In the genomic region with DNA sequence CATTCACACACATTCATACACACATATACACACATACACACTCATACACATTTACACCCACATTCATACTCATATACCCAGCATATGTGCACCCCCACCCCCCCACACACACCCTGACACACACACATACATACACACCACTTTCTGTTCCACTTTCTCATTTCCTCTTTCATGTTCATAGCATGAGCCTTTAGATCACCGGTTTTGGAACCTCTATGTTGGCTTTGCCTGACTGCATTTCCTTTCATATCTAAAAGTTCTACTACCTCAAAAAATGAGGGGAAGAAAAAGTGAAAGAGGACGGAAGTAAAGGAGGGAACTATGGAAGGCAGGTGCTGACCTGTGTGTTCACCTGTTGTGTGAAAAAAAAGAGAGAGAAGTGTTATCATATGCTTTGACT, we compare ENCODE assay signal across 21 mouse cellular contexts. TPM values are rescaled to one million over a fixed set of nuclear protein-coding genes. Genes with fewer than 3 reads are reported as not detected.
A peak's percentile ranks its signal among the peaks of the same experiment; 100 is the strongest.
DNase-seq lines count a peak whose midpoint lies in the region; TF ChIP-seq lines count a peak whose summit lies in the region.
"Had no signal": no experiment of that assay in that cellular context is flagged by ENCODE, and none has a peak within 500 bp of the region (broad histone marks: within the 10 kb centered on the region; RNA-seq: fewer than 3 reads in every experiment).

No protein-coding gene starts in this region.

- peaks cover 16 to 17% of the 10 kb centered on the region in 2 experiments for H3K36me3 ChIP-seq in CH12.LX (replicated peaks in 1 of 2; ENCODE audit: control insufficient read depth in 1 of 2, insufficient read depth in 1 of 2, low read length in 1 of 2)
- H3K36me3 ChIP-seq in spleen, adult 2 months (ENCODE audit: control insufficient read depth, insufficient read depth, low read length), result peaks cover 14% of the 10 kb centered on the region
- H3K36me3 ChIP-seq: embryonic facial prominence, embryonic 13.5 days; heart, embryonic 12.5 days; kidney, embryonic 15.5 days had no signal

- peak overlapping the region in 2 of 3 experiments; percentile 15 to 56 for H3K4me3 ChIP-seq in CH12.LX (replicated peaks in 1 of 3; ENCODE audit: low read depth in 2 of 3, low read length in 2 of 3, poor library complexity in 1 of 3)
- no peak overlapping the region for H3K4me3 ChIP-seq in spleen, adult 2 months (ENCODE audit: extremely low read depth, insufficient read depth, insufficient read length)
- H3K4me3 ChIP-seq: embryonic facial prominence, embryonic 13.5 days; heart, embryonic 12.5 days; kidney, embryonic 15.5 days; limb, embryonic 15.5 days; neural tube, embryonic 12.5 days had no signal

- peaks cover 13% of the 10 kb centered on the region for H3K79me2 ChIP-seq in CH12.LX (replicated peaks; ENCODE audit: control insufficient read depth, extremely low read depth, insufficient read depth, poor library complexity, severe bottlenecking)

- peak overlapping the region; percentile 99 for H3K27ac ChIP-seq in CH12.LX (ENCODE audit: insufficient read depth, low read depth)
- peak overlapping the region; percentile 57; the same call in 1 of the 2 replicates for H3K27ac ChIP-seq in spleen, adult 2 months (ENCODE audit: insufficient read depth, low read length)
- H3K27ac ChIP-seq: embryonic facial prominence, embryonic 13.5 days; kidney, embryonic 15.5 days; limb, embryonic 15.5 days; macrophage; neural tube, embryonic 12.5 days had no signal

- peak overlapping the region; percentile 98 for H3K4me2 ChIP-seq in CH12.LX (ENCODE audit: insufficient read depth, low read depth, poor library complexity, severe bottlenecking)
- H3K4me2 ChIP-seq: embryonic facial prominence, embryonic 13.5 days; heart, embryonic 12.5 days; kidney, embryonic 15.5 days; limb, embryonic 15.5 days; neural tube, embryonic 12.5 days had no signal

- in situ Hi-C loops in CH12.LX (cut with MboI; ENCODE audit: low pct_ligation_motif_present, low pct_unique_long_range_greater_than_20kb, low sequenced_read_pairs), result no loop called here

- no peak for TF ChIP-seq CTCF in CH12.LX (conservative IDR thresholded peaks at IDR 0.05 in 1 of 2, IDR thresholded peaks at IDR 0.05 in 1 of 2; ENCODE audit: low read depth in 2 of 2, low read length in 2 of 2)
- no peak for TF ChIP-seq CTCF in spleen, adult 2 months (IDR thresholded peaks at IDR 0.05; ENCODE audit: extremely low read depth, insufficient read depth, insufficient read length, insufficient replicate concordance)

- peak overlapping the region; percentile 97 for H3K9ac ChIP-seq in CH12.LX (ENCODE audit: insufficient read depth, low read depth)
- H3K9ac ChIP-seq: embryonic facial prominence, embryonic 13.5 days; heart, embryonic 12.5 days; kidney, embryonic 15.5 days; limb, embryonic 15.5 days; neural tube, embryonic 12.5 days had no signal

- WGBS in spleen, adult 2 months, result 7% methylated on average over 2 of the region's 2 CpGs

- no peak for TF ChIP-seq POLR2A in CH12.LX (IDR thresholded peaks at IDR 0.05; ENCODE audit: low read depth, low read length)
- no peak for TF ChIP-seq POLR2A in spleen, adult 2 months (IDR thresholded peaks at IDR 0.05; ENCODE audit: low read depth, low read length)

- peak; percentile 33 for DNase-seq in thymus, postnatal 0 days (ENCODE audit: low spot score)
- DNase-seq in thymus, postnatal 10 days (ENCODE audit: low spot score in 2 of 2), result no peak
- DNase-seq in CH12.LX (ENCODE audit: extremely low read depth), result peak; percentile 85
- DNase-seq in induced T-regulatory cell, adult 2 months (ENCODE audit: low read depth), result peak; percentile 68
- peak; percentile 40 to 82 for DNase-seq in spleen, adult 2 months (ENCODE audit: low read depth in 1 of 2, low spot score in 2 of 2)
- DNase-seq in frontal cortex, adult 2 months (ENCODE audit: extremely low spot score in 1 of 2, low spot score in 1 of 2), result no peak
- DNase-seq in adrenal gland, adult (ENCODE audit: inconsistent age in 2 of 2, low spot score in 1 of 2), result no peak
- DNase-seq in urinary bladder, postnatal 14 days (ENCODE audit: low spot score), result no peak
- DNase-seq: adrenal gland, postnatal 36 days; cerebellum, adult 2 months; gastrocnemius, postnatal 14 days; heart, postnatal 36 days; lung, adult 18-20 months; right cerebral cortex, postnatal 14 days; thymus, postnatal 4 days had no signal

- H3K27me3 ChIP-seq in CH12.LX (replicated peaks), result no peaks in the 10 kb centered on the region
- no peaks in the 10 kb centered on the region for H3K27me3 ChIP-seq in spleen, adult 2 months (ENCODE audit: control insufficient read depth, insufficient read depth, low read length)
- H3K27me3 ChIP-seq: embryonic facial prominence, embryonic 13.5 days; heart, embryonic 12.5 days; kidney, embryonic 15.5 days; limb, embryonic 15.5 days; neural tube, embryonic 12.5 days had no signal

- no peaks in the 10 kb centered on the region for H3K9me3 ChIP-seq in CH12.LX (replicated peaks; ENCODE audit: low read length)
- H3K9me3 ChIP-seq: embryonic facial prominence, embryonic 13.5 days; heart, embryonic 12.5 days; kidney, embryonic 15.5 days; limb, embryonic 15.5 days; neural tube, embryonic 12.5 days had no signal

- peaks cover 14 to 51% of the 10 kb centered on the region in 2 experiments for H3K4me1 ChIP-seq in CH12.LX (ENCODE audit: control insufficient read depth in 1 of 2, insufficient read depth in 2 of 2)
- H3K4me1 ChIP-seq in spleen, adult 2 months (ENCODE audit: control insufficient read depth, insufficient read depth, insufficient read length), result peaks cover 9% of the 10 kb centered on the region
- H3K4me1 ChIP-seq: embryonic facial prominence, embryonic 13.5 days; heart, embryonic 12.5 days; limb, embryonic 15.5 days; neural tube, embryonic 12.5 days had no signal

- dilution Hi-C loops in CH12.LX (cut with MboI; ENCODE audit: extremely low pct_ligation_motif_present, extremely low pct_unique_long_range_greater_than_20kb, low sequenced_read_pairs), result no loop called here

- TF ChIP-seq EP300 in CH12.LX (IDR thresholded peaks at IDR 0.05; ENCODE audit: low read length), result peak; percentile 99

- TF ChIP-seq RAD21 in CH12.LX (IDR thresholded peaks at IDR 0.05; ENCODE audit: low read depth, low read length), result peak; percentile 1; the same call in 1 of the 2 replicates

TF ChIP-seq in CH12.LX, 34 proteins besides CTCF, POLR2A, EP300 and RAD21 (continues in another document):
- TF ChIP-seq ZKSCAN1 (IDR thresholded peaks at IDR 0.05; ENCODE audit: borderline replicate concordance, low read depth, low read length), result no peak
- TF ChIP-seq ZNF384 (IDR thresholded peaks at IDR 0.05; ENCODE audit: low read depth, low read length), result peak; percentile 84
- TF ChIP-seq ZC3H11A (IDR thresholded peaks at IDR 0.05; ENCODE audit: low read depth, low read length), result no peak
- peak; percentile 63; the same call in 1 of the 2 replicates for TF ChIP-seq MXI1 (IDR thresholded peaks at IDR 0.05; ENCODE audit: low read depth, low read length)
- TF ChIP-seq ZMIZ1 (IDR thresholded peaks at IDR 0.05; ENCODE audit: low read depth, low read length), result peak; percentile 62; the same call in 1 of the 2 replicates
- peak; percentile 80; the same call in 1 of the 2 replicates for TF ChIP-seq SIN3A (IDR thresholded peaks at IDR 0.05; ENCODE audit: low read length)
- TF ChIP-seq NELFE (IDR thresholded peaks at IDR 0.05; ENCODE audit: low read depth, low read length), result no peak
- no peak for TF ChIP-seq E2F4 (IDR thresholded peaks at IDR 0.05; ENCODE audit: insufficient replicate concordance, low read depth, low read length)
- TF ChIP-seq KAT2A (IDR thresholded peaks at IDR 0.05; ENCODE audit: insufficient replicate concordance, low read length), result 0 out of 2 replicates have a peak, but pooled peaks have one; percentile 57
- TF ChIP-seq POLR2AphosphoS2 (IDR thresholded peaks at IDR 0.05; ENCODE audit: low read depth, low read length), result 0 out of 2 replicates have a peak, but pooled peaks have one; percentile 55
- TF ChIP-seq HCFC1 (IDR thresholded peaks at IDR 0.05; ENCODE audit: low read depth, low read length), result peak; percentile 57
- peak; percentile 32 for TF ChIP-seq SMC3 (IDR thresholded peaks at IDR 0.05; ENCODE audit: low read depth, low read length)
- TF ChIP-seq UBTF (IDR thresholded peaks at IDR 0.05; ENCODE audit: low read depth, low read length), result no peak
- TF ChIP-seq GABPA (IDR thresholded peaks at IDR 0.05; ENCODE audit: insufficient replicate concordance, low read depth, low read length), result no peak
- no peak for TF ChIP-seq PAX5 (IDR thresholded peaks at IDR 0.05; ENCODE audit: low read length)
- no peak for TF ChIP-seq USF1 (IDR thresholded peaks at IDR 0.05; ENCODE audit: low read depth, low read length)
- TF ChIP-seq BHLHE40 (IDR thresholded peaks at IDR 0.05; ENCODE audit: low read depth, low read length), result peak; percentile 90
- TF ChIP-seq TBP (conservative IDR thresholded peaks at IDR 0.05; ENCODE audit: low read depth, low read length), result no peak
- TF ChIP-seq CHD1 (IDR thresholded peaks at IDR 0.05; ENCODE audit: low read depth, low read length), result no peak
- peak; percentile 83 for TF ChIP-seq MAFK (IDR thresholded peaks at IDR 0.05; ENCODE audit: insufficient replicate concordance, low read length)
- peak; percentile 100 for TF ChIP-seq IRF4 (IDR thresholded peaks at IDR 0.05; ENCODE audit: low read depth, low read length)
- no peak for TF ChIP-seq USF2 (conservative IDR thresholded peaks at IDR 0.05; ENCODE audit: low read depth, low read length)
- peak; percentile 54 for TF ChIP-seq MYC (IDR thresholded peaks at IDR 0.05; ENCODE audit: low read depth, low read length)
- TF ChIP-seq MAZ (IDR thresholded peaks at IDR 0.05; ENCODE audit: low read depth, low read length), result peak; percentile 99
- peak; percentile 74 for TF ChIP-seq JUN (IDR thresholded peaks at IDR 0.05; ENCODE audit: insufficient read depth, low read depth, low read length)
- no peak for TF ChIP-seq NRF1 (IDR thresholded peaks at IDR 0.05; ENCODE audit: low read depth, low read length)
- peak; percentile 94 for TF ChIP-seq ETS1 (conservative IDR thresholded peaks at IDR 0.05; ENCODE audit: low read depth, low read length)
- TF ChIP-seq TCF12 (IDR thresholded peaks at IDR 0.05; ENCODE audit: low read depth, low read length), result peak; percentile 95
- TF ChIP-seq MEF2A (IDR thresholded peaks at IDR 0.05; ENCODE audit: borderline replicate concordance, low read depth, low read length), result peak; percentile 95
- peak; percentile 98 for TF ChIP-seq RCOR1 (conservative IDR thresholded peaks at IDR 0.05; ENCODE audit: low read depth, low read length)

RNA-seq across cellular contexts. Expression of a gene that starts 19.0 kb away (rescaled TPM):
- polyA plus RNA-seq in thymus, postnatal 0 days (2015; fragmentation: Nextera tagmentation; extraction: Ambion mirVana), result 63.7 and 79.1 TPM in 2 replicates
- total RNA-seq in CH12.LX (2012; rRNA removed), result 63.0 and 77.5 TPM in 2 replicates
- total RNA-seq in CH12.LX (2014; rRNA removed), result 13.7 and 15.1 TPM in 2 replicates
- polyA plus RNA-seq in CH12.LX (2012; ENCODE audit: insufficient read length, low read depth), result 15.3 and 17.0 TPM in 2 replicates
- 52.7 and 56.1 TPM in 2 replicates for polyA plus RNA-seq in spleen, adult 2 months (2012; rRNA removed)
- 95.4 and 112 TPM in 2 replicates for polyA plus RNA-seq in frontal cortex, adult 2 months (2012; rRNA removed)

Comparison
In these comparisons a context has a peak if more than half of its experiments do, and no peak if none do; other contexts are left out.
1. DNase-seq: peak in thymus, postnatal 0 days (single experiment), CH12.LX (single experiment), induced T-regulatory cell, adult 2 months (single experiment) and spleen, adult 2 months (2 of 2); none in thymus, postnatal 10 days (0 of 2), frontal cortex, adult 2 months (0 of 2), adrenal gland, adult (0 of 2) and urinary bladder, postnatal 14 days (single experiment).